Mouse (Mus musculus) left cerebral cortex, adult 18-20 months (tissue): Measurements from ENCODE around the gene Rbbp4. TPM values are rescaled to one million over a fixed set of nuclear protein-coding genes. Genes with fewer than 3 reads are reported as not detected.

Source experiments
- DNase-seq, 2 experiments: peaks; one replicate each; pipeline ENCODE4 v3.0.0; 2021 to 2022; ENCODE audit warnings: low spot score in 2 of 2, mixed read lengths in 1 of 2
- total RNA-seq, 2 experiments: library from RNA; stranded (reverse); gene quantifications; 2 replicates each; pipeline ENCODE4 v1.2.3; 2021

The Rbbp4 gene
- total RNA-seq, 2 experiments from 2014 or later, result 122 to 129 TPM

GRCm38 (mm10) chr4:129295188-129295587 lies 40.0 kb downstream of the Rbbp4 start:
- DNase-seq, result no peak

GRCm38 (mm10) chr4:129293702-129294101 lies 41.5 kb downstream of the Rbbp4 start:
- DNase-seq, result no peak

GRCm38 (mm10) chr4:129292831-129293230 lies 42.3 kb downstream of the Rbbp4 start:
- no peak for DNase-seq

- no peak for DNase-seq
These were observed 45.5 kb downstream of the Rbbp4 start for GRCm38 (mm10) chr4:129289671-129290070.

- DNase-seq, result no peak
These were observed 47.1 kb downstream of the Rbbp4 start for GRCm38 (mm10) chr4:129288067-129288466.

- no peak for DNase-seq
These were observed 47.6 kb downstream of the Rbbp4 start, which contains the start of gene Sync for GRCm38 (mm10) chr4:129287472-129287981. Gene Sync (plus strand): TSS chr4:129287617.

- DNase-seq, result no peak
These were observed 48.3 kb downstream of the Rbbp4 start for GRCm38 (mm10) chr4:129286683-129287471.

GRCm38 (mm10) chr4:129286001-129286682 lies 49.0 kb downstream of the Rbbp4 start:
- no peak for DNase-seq

GRCm38 (mm10) chr4:129284685-129285084 lies 50.5 kb downstream of the Rbbp4 start:
- no peak for DNase-seq

- no peak for DNase-seq
These were observed 51.9 kb downstream of the Rbbp4 start for GRCm38 (mm10) chr4:129283226-129283625.

GRCm38 (mm10) chr4:129282786-129283185 lies 52.4 kb downstream of the Rbbp4 start:
- DNase-seq, result no peak

- peak; percentile 94 to 99 for DNase-seq
These were observed 58.7 kb downstream of the Rbbp4 start for GRCm38 (mm10) chr4:129276453-129276865.

- DNase-seq, result peak; percentile 43 to 49
These were observed 62.5 kb downstream of the Rbbp4 start for GRCm38 (mm10) chr4:129272756-129273046.

- no peak for DNase-seq
These were observed 63.0 kb downstream of the Rbbp4 start for GRCm38 (mm10) chr4:129271991-129272755.

- no peak for DNase-seq
These were observed 66.5 kb downstream of the Rbbp4 start for GRCm38 (mm10) chr4:129268698-129269097.

- DNase-seq, result no peak
These were observed 68.3 kb downstream of the Rbbp4 start for GRCm38 (mm10) chr4:129266821-129267220.

- DNase-seq, result no peak
These were observed 69.0 kb downstream of the Rbbp4 start for GRCm38 (mm10) chr4:129266191-129266590.

GRCm38 (mm10) chr4:129263225-129264021 lies 71.7 kb downstream of the Rbbp4 start:
- DNase-seq, result peak; percentile 65 to 71

- no peak for DNase-seq
These were observed 74.0 kb downstream of the Rbbp4 start, which contains the start of gene C77080 for GRCm38 (mm10) chr4:129261196-129261595. Gene C77080 (minus strand): TSS chr4:129261404.

- no peak for DNase-seq
These were observed 74.5 kb downstream of the Rbbp4 start for GRCm38 (mm10) chr4:129260678-129261077.

GRCm38 (mm10) chr4:129259101-129259500 lies 76.1 kb downstream of the Rbbp4 start:
- DNase-seq, result no peak
